Mouse (Mus musculus) myocyte (in vitro differentiated cells): Measurements from ENCODE around the gene Gm20662. TPM values are rescaled to one million over a fixed set of nuclear protein-coding genes. Genes with fewer than 3 reads are reported as not detected.
A peak's percentile ranks its signal among the peaks of the same experiment; 100 is the strongest.

Experiments
- H3K27me3 ChIP-seq: one replicate; pipeline ENCODE4 v1.6.1; 2011; ENCODE audit not compliant: control insufficient read depth, insufficient read depth, insufficient read length
- H3K36me3 ChIP-seq: one replicate; pipeline ENCODE4 v1.6.1; 2011; ENCODE audit not compliant: control insufficient read depth, insufficient read depth
- H3K4me2 ChIP-seq: one replicate; pipeline ENCODE4 v1.6.1; 2011; ENCODE audit warnings: low read depth, control low read depth
- H3K4me3 ChIP-seq: one replicate; pipeline ENCODE4 v1.5.1; 2011; ENCODE audit warnings: mild to moderate bottlenecking, control low read depth, moderate library complexity
- H3K79me2 ChIP-seq: one replicate; pipeline ENCODE4 v1.6.1; 2011; ENCODE audit not compliant: control insufficient read depth, insufficient read depth
- H3ac ChIP-seq: one replicate; pipeline ENCODE4 v1.6.1; 2011; ENCODE audit not compliant: control insufficient read depth, insufficient read length
- CEBPB ChIP-seq: IDR thresholded peaks from 2 replicates; pipeline ENCODE4 v1.6.1; 2011; ENCODE audit warnings: mild to moderate bottlenecking, moderate library complexity; ENCODE audit not compliant: poor library complexity, insufficient read depth, severe bottlenecking
- E2F4 ChIP-seq: IDR thresholded peaks from one replicate; pipeline ENCODE4 v1.6.1; 2011; ENCODE audit warnings: mild to moderate bottlenecking, control low read depth, moderate library complexity; ENCODE audit not compliant: insufficient read depth
- MAX ChIP-seq: IDR thresholded peaks from one replicate; pipeline ENCODE4 v1.6.1; 2011; ENCODE audit warnings: low read depth, mild to moderate bottlenecking, control low read depth
- MYOD1 ChIP-seq, 3 experiments: IDR thresholded peaks; one replicate each; pipeline ENCODE4 v1.6.1; 2011; ENCODE audit warnings: control low read depth in 2 of 3, low read depth in 2 of 3, mild to moderate bottlenecking in 2 of 3, moderate library complexity in 1 of 3; ENCODE audit not compliant: insufficient read length in 2 of 3, control insufficient read depth in 1 of 3
- MYOG ChIP-seq, 3 experiments: IDR thresholded peaks; one replicate each; pipeline ENCODE4 v1.6.1; 2011; ENCODE audit warnings: control low read depth in 2 of 3, low read depth in 2 of 3, mild to moderate bottlenecking in 2 of 3; ENCODE audit not compliant: insufficient read length in 2 of 3, control insufficient read depth in 1 of 3, insufficient read depth in 1 of 3
- POLR2A ChIP-seq: IDR thresholded peaks from one replicate; pipeline ENCODE4 v1.6.1; 2011; ENCODE audit warnings: low read depth, mild to moderate bottlenecking, control low read depth, moderate library complexity; ENCODE audit not compliant: insufficient read length
- POLR2AphosphoS2 ChIP-seq: IDR thresholded peaks from one replicate; pipeline ENCODE4 v1.6.1; 2011; ENCODE audit warnings: low read depth, control low read depth; ENCODE audit not compliant: insufficient read length
- REST ChIP-seq: IDR thresholded peaks from one replicate; pipeline ENCODE4 v1.6.1; 2011; ENCODE audit warnings: mild to moderate bottlenecking, control low read depth, moderate library complexity; ENCODE audit not compliant: insufficient read depth, insufficient read length
- SRF ChIP-seq: IDR thresholded peaks from one replicate; pipeline ENCODE4 v1.6.1; 2011; ENCODE audit warnings: low read depth; ENCODE audit not compliant: control insufficient read depth, insufficient read length
- TCF12 ChIP-seq: IDR thresholded peaks from one replicate; pipeline ENCODE4 v1.6.1; 2011; ENCODE audit warnings: mild to moderate bottlenecking, control low read depth; ENCODE audit not compliant: poor library complexity, insufficient read depth, severe bottlenecking
- TCF3 ChIP-seq: IDR thresholded peaks from one replicate; pipeline ENCODE4 v1.6.1; 2011; ENCODE audit warnings: low read depth, control low read depth; ENCODE audit not compliant: insufficient read length
- USF1 ChIP-seq: IDR thresholded peaks from one replicate; pipeline ENCODE4 v1.6.1; 2011; ENCODE audit warnings: low read depth, mild to moderate bottlenecking, control low read depth, moderate library complexity
- polyA plus RNA-seq: library from polyadenylated mRNA; unstranded; fragments of >200 nt; fragmentation: generic; extraction: Trizol; gene quantifications from one replicate; pipeline ENCODE4 v1.2.1, GENCODE M21; 2012; ENCODE audit warnings: missing spikeins

Gene Gm20662
- polyA plus RNA-seq, 1 experiment: 0.82 TPM

- Histone ChIP-seq H3K4me2 (peak overlapping the region; percentile 84), H3K79me2 (peaks cover 31% of the 10 kb centered on the region), H3K4me3 (peak overlapping the region; percentile 70), H3K27me3 (no peaks in the 10 kb centered on the region), H3K36me3 (no peaks in the 10 kb centered on the region), H3ac (peak overlapping the region; percentile 18)
- peak; percentile 71 for TF ChIP-seq POLR2A
- TF ChIP-seq USF1: no peak
- peak; percentile 99 for TF ChIP-seq E2F4
- TF ChIP-seq POLR2AphosphoS2: peak; percentile 61
Measured at GRCm38 (mm10) chr9:107950460-107951355, 45.4 kb upstream of the Gm20662 start.

GRCm38 (mm10) chr9:107955613-107956289 lies 40.4 kb upstream of the Gm20662 start:
- Histone ChIP-seq H3ac (no peak overlapping the region), H3K4me3 (no peak overlapping the region), H3K79me2 (peaks cover 31% of the 10 kb centered on the region), H3K4me2 (no peak overlapping the region), H3K27me3 (no peaks in the 10 kb centered on the region), H3K36me3 (no peaks in the 10 kb centered on the region)
- TF ChIP-seq POLR2AphosphoS2 (no peak), USF1 (peak; percentile 54)

GRCm38 (mm10) chr9:107957141-107957540 lies 39.0 kb upstream of the Gm20662 start:
- Histone ChIP-seq H3K27me3 (no peaks in the 10 kb centered on the region), H3K79me2 (peaks cover 19% of the 10 kb centered on the region), H3ac (no peak overlapping the region), H3K36me3 (no peaks in the 10 kb centered on the region), H3K4me2 (no peak overlapping the region), H3K4me3 (no peak overlapping the region)
- no peak for TF ChIP-seq TCF3
- TF ChIP-seq E2F4: no peak
- TF ChIP-seq POLR2AphosphoS2: no peak
- no peak for TF ChIP-seq MAX
- no peak for TF ChIP-seq SRF
- no peak for TF ChIP-seq USF1
- TF ChIP-seq REST: no peak
- TF ChIP-seq TCF12: no peak
- no peak for TF ChIP-seq CEBPB
- TF ChIP-seq POLR2A: no peak

GRCm38 (mm10) chr9:107959896-107960295 lies 36.3 kb upstream of the Gm20662 start:
- Histone ChIP-seq H3ac (no peak overlapping the region), H3K4me2 (no peak overlapping the region), H3K79me2 (no peaks in the 10 kb centered on the region), H3K4me3 (no peak overlapping the region), H3K36me3 (no peaks in the 10 kb centered on the region), H3K27me3 (no peaks in the 10 kb centered on the region)
- TF ChIP-seq MYOD1 (IDR thresholded peaks at IDR 0.05; ENCODE audit: control insufficient read depth in 1 of 3, insufficient read length in 2 of 3, low read depth in 2 of 3): no peak
- no peak for TF ChIP-seq POLR2AphosphoS2

- Histone ChIP-seq H3K4me3 (no peak overlapping the region), H3ac (no peak overlapping the region), H3K36me3 (no peaks in the 10 kb centered on the region), H3K4me2 (no peak overlapping the region), H3K79me2 (no peaks in the 10 kb centered on the region), H3K27me3 (no peaks in the 10 kb centered on the region)
- no peak for TF ChIP-seq USF1
- TF ChIP-seq REST: no peak
Measured at GRCm38 (mm10) chr9:107960928-107961327, 35.2 kb upstream of the Gm20662 start.

- H3K4me3 ChIP-seq: no peak overlapping the region
- no peak overlapping the region for H3K4me2 ChIP-seq
- no peaks in the 10 kb centered on the region for H3K36me3 ChIP-seq
- no peaks in the 10 kb centered on the region for H3K27me3 ChIP-seq
- no peak for TF ChIP-seq E2F4
- TF ChIP-seq MYOG (IDR thresholded peaks at IDR 0.05; ENCODE audit: control insufficient read depth in 1 of 3, insufficient read depth in 1 of 3, insufficient read length in 2 of 3, low read depth in 2 of 3): no peak
- TF ChIP-seq TCF12: no peak
- TF ChIP-seq MAX: no peak
- no peak for TF ChIP-seq MYOD1 (IDR thresholded peaks at IDR 0.05; ENCODE audit: control insufficient read depth in 1 of 3, insufficient read length in 2 of 3, low read depth in 2 of 3)
- TF ChIP-seq CEBPB: no peak
- no peak overlapping the region for H3ac ChIP-seq
- no peaks in the 10 kb centered on the region for H3K79me2 ChIP-seq
Measured at GRCm38 (mm10) chr9:107961351-107961762, 34.8 kb upstream of the Gm20662 start.
